Mouse (Mus musculus) left cerebral cortex, postnatal 25 days (tissue): Measurements from ENCODE around the gene Aox4. TPM values are rescaled to one million over a fixed set of nuclear protein-coding genes. Genes with fewer than 3 reads are reported as not detected.

Experiments
- DNase-seq, 2 experiments: peaks; one replicate each; pipeline ENCODE4 v3.0.0; 2022; ENCODE audit warnings: low spot score in 2 of 2, mixed read lengths in 1 of 2
- intact Hi-C: fragments of 180-260 bp; cut with DNase I; formaldehyde crosslinking; loops from one replicate; pipeline ENCODE4 v1.15.1; 2025
- total RNA-seq, 2 experiments: library from RNA; stranded (reverse); gene quantifications; 2 replicates each; pipeline ENCODE4 v1.2.3; 2021

Gene Aox4
- total RNA-seq, 2 experiments from 2014 or later: 4.8 to 6.7 TPM

DNA sequence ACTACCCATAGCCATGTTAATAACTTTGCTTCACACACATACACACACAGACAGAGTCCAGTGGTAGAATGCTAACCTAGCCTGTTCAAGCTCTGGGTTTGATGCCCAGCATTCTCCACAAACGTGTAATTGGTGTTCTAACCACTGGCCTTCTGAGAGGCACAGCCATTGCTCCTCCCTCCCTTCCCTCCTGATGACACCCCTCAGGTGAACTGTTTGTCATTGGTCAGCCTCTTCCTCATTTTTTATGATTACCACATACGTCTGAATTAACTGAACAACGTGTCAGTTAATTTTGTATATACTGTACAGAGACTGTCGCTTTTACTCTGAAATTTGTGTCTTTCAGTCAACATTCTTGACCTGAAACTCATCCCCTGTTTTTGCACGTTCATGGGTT lies 84.5 kb downstream of the Aox4 start:
- intact Hi-C loops: loop anchor here (10.0 kb wide), 1 partner anchor 330 kb away; no protein-coding TSS in a partner anchor

DNA sequence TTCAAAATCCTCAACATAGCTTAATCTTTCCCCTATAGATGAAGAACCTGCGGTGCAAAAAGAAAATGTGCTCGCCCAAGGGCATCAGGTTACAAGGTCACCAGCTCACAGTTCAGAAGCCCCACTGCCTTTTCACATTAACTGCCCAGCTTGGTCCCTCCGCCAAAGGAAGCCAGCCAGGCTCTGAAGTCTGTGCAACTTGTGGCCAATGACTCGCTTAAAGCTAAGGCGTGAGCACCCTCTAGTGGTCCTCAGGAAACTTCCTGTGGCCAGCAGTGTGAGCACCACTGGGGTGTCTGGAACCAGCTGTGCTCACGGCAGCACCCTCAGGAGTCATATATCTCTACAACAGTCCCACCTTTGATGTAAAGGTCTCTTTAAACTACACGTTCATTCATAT lies 86.1 kb downstream of the Aox4 start:
- DNase-seq: peak; percentile 62 to 72
- intact Hi-C loops: loop anchor here (2.0 to 10.0 kb wide), 3 partner anchors 139 to 867 kb away; no protein-coding TSS in a partner anchor

More for the DNA sequence above, 84.5 kb downstream of the Aox4 start:
- DNase-seq: no peak

DNA sequence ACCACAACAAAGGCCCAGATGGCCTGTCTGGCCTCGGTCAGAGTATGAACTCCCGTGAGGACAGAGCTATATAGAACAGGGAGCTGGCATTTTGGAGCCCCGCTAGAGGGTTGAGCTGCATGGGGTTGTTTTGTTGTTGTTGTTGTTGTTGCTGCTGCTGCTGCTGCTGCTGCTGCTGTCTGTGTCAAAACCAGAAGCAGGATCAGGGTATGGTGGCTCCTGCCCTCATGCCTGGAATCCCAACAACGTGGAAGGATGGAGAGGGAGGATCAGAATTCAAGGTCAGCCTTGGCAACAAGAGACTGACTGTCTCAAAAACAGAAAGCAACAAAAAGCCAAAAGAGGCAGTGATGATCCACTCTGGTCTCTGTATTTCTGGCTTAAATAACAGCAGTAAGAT lies 86.6 kb downstream of the Aox4 start:
- DNase-seq: no peak
- intact Hi-C loops: loop anchor here (2.0 to 10.0 kb wide), 3 partner anchors 140 to 868 kb away; no protein-coding TSS in a partner anchor

DNA sequence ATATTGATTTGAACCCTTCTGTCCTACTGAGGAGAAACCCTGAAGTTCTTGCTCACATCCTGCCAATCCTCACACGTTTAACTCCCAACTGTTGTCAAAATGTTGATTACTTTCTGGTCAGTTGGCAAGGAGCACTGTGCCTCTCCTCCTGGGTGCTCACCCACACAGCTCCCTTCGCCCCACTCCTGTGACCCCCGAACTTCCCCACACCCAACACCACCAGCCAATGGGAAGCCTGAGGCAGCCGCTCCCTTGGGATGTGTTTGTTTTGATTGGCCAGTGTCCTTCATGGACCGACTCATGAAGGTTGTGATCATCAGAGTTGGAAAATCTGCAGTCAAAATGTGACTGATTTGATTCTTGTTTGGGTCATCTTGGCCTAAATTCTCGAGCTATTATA lies 88.2 kb downstream of the Aox4 start:
- DNase-seq: no peak
- intact Hi-C loops: loop anchor here (10.0 kb wide), 1 partner anchor 334 kb away; no protein-coding TSS in a partner anchor

DNA sequence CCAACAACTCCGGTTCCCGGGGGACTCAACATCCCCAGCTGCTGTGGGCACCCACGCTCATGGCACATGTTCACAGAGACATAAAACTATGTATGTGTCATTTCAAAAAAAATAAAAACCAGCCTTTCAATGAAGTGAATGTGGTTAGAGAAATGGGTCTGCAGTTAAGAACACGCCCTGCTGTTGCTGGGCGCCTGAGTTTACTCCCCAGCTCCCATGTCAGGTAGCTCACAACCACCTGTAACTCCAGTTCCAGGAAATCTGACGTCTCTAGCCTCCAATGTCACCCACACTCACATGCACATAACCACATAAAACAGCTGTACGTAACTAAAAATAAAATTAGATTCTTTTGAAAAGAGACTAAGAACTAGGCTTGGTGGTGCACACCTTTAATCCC lies 90.9 kb downstream of the Aox4 start:
- no peak for DNase-seq
- intact Hi-C loops: no loop called here

DNA sequence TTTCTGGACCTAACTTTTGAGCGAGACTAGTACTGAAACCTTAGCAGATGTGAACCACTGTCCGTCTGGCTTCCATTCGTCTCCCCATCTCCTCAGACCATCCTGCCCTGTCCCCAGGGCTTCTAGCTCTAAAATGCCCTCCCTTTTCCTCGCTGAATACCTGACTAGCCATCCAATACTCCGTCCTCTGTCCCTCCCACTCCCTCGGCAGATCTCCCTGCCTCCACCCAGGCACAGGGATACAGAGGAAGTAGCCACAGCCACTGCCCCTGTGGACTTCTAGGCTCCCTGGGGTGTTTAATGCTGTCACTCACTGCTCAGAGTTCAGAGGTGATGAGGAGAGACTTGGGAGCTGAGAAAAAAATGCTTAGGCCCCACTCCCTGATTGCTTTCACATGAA lies 91.8 kb downstream of the Aox4 start:
- no peak for DNase-seq
- intact Hi-C loops: no loop called here

DNA sequence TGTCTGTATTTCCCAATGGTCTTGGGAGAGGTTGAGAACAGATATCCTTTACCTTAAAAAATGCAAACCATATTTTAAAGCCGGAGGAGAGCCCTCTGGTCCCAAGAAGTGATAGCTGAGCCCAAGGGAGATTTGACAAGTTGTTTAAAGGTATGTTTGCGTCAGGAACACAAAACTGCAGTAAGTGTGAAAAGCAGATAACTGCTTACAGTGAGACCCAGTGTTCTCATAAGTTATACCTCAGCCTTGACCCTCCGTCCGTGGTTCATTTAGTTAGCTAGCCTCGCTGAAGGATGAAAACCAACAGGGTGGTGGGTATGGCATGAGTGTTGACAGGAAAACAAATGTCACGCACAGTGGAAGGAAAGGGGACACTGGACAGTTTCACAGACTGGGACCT lies 92.8 kb downstream of the Aox4 start:
- no peak for DNase-seq
- intact Hi-C loops: no loop called here

DNA sequence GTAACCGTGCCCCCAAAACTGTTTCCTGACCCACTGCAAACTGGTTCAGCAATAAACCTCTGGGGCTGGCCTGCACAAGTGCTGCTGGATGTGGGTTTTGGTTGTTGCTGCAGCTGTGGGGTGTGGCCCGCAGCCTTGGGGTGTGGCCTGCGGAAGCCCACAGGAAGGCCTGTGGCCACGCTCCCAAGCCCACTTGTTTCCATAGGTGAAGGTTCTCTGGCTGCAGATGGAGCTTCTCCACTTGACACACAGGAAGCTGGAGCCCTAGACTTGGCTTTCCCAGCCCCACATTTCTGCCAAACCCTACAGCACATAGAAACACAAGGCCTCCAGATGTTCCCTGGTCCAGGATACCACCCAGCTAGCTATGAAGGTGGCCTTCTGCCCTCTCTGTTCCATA lies 93.5 kb downstream of the Aox4 start:
- intact Hi-C loops: no loop called here
- DNase-seq: no peak

DNA sequence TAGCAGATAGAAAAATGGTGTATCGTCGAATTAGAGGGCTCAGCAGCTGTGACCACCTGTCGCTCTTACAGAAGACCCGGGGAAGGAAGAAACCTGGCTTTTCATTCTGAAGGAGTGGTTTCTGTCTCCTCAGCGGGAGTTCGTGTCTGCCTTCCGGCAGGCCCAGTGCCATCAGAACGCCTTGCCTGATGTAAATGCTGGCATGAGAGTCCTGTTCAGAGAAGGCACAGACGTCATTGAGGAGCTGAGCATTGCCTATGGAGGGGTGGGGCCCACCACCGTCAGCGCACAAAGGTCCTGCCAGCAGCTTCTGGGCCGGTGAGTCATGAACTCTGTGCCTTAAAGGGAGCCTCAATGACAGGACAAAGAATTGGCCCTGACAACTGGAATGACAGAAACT lies 94.1 kb downstream of the Aox4 start:
- intact Hi-C loops: no loop called here
- DNase-seq: no peak

DNA sequence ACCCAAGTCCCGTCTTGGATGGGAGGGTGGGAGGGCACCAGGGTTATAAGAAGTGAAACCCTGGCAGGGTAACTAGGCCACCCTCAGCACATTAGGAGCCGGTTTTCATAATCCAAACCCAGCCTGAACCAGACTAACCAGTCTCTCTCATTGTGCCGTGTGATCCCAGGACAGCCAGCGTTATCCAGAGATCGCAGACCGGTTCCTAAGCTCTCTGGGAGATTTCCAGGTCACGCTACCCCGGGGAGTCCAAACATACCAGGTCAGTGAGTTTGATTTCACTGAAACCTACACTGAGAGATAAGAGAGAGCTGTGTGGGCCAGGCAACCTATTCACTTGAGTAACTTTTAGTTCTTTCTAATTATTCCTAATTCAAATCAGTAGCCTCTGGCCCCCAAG lies 97.0 kb downstream of the Aox4 start:
- DNase-seq: no peak

DNA sequence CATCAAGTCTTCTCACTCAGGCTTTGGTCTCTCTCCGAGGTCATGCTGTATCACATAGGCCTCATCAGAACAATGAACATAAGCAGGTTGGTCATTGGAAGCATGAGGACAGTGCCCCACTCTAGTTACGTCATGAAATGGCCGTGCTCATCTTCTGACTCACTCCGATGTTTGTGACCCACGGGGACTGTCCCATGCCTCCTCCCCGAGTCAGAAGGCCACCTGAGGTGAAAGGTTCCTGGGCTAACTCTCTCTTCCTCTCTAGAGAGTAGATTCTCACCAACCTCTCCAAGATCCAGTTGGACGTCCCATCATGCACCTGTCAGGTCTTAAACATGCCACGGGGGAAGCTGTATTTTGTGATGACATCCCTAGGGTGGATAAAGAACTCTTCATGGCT lies 98.4 kb downstream of the Aox4 start:
- no peak for DNase-seq
- intact Hi-C loops: no loop called here

More for the DNA sequence above, 97.0 kb downstream of the Aox4 start:
- intact Hi-C loops: no loop called here

DNA sequence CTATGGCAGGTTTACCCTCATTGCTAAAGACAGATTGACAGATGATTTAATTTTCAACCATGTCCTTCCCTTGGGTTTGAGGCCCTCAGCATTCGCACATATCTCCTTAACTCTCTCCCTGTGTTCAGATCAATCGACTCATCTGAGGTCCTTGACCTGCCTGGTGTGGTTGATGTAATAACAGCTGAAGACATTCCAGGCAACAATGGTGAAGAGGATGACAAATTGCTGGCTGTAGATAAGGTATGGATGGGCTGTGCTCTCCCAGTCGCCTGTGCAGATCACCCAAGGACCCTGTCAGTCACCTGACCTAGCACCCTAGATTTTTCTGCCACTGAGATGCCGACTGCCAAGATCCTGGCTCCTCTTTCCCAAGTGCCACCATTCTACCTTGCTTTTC lies 99.7 kb downstream of the Aox4 start:
- intact Hi-C loops: no loop called here
- no peak for DNase-seq

DNA sequence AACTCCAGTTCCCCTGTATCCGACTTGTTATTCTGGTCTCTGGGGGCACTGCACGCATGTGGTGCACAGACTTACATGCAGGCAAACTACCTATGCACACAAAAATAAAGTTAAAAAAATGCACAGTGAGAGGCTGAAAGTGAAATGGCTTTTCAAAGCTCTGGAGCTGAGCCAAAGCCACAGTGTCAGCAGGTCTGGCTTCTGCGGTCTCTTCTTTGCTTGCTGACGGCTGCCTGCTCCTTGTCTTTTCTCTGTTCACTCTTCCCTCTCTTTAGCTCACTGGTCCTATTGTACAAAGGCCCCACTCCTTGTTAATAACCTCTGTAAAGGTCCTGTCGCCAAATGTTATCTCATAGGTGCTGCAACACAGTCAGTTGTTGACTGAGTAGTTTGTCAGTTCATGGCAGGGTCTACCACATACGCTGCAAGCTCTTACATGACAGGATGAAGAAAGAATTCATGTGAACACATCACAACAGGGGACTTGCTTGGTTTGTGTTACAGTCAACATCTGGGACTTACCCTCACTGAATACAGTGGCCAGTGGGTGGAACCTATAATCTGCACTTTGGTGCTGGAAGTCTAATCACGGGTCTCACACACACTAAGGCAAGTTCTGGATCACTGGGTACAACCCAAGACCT lies 101.1 kb downstream of the Aox4 start:
- no peak for DNase-seq
- intact Hi-C loops: no loop called here

DNA sequence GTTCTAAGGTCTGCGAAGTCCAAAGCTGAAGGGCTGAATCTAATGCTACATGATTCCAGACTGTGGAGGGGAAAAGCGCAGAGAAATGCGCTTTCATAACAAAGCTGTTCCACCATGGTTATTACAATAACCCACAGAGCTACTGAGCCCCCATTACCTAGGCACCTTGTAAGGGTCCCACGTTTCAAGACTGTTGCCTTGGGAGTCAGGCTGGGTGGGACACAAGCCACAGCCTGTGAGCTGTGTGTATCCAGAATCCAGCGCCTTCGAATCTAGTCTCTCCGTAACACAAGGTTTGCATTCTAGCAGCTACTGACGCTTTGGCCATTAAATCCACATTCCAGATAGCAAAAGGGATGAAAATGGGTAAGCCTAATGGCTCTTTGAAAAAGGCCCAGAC lies 103.0 kb downstream of the Aox4 start:
- intact Hi-C loops: no loop called here
- DNase-seq: no peak

DNA sequence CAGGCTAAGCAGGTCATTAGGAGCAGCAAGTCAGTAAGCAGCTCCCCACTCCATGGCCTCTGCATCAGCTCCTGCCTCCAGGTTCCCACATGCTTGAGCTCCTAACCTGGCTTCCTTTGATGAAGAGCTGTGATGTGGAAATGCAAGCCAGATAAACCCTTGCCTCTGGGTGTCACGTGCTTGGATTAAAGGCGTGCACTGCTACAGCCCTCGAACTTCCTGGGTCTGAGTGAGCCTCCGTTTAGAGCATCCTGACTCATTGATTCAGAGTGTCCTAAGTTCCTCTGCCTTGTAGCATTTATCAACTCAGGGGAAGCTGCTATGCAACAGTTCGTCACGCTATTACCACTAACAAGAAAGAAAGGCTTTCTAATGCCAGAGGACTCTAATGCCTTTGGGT lies 105.3 kb downstream of the Aox4 start:
- DNase-seq: no peak
- intact Hi-C loops: no loop called here

Other genes starting within 250 kb of the Aox4 start
- gene Sgo2a, start 214.4 kb upstream of the Aox4 start, total RNA-seq: under 1 TPM; 0.41 to 0.46 TPM
- 10 to 100 TPM; 15.7 to 16.0 TPM for gene Kctd18, start 191.4 kb upstream of the Aox4 start, total RNA-seq
- gene Aox1, start 180.5 kb upstream of the Aox4 start, total RNA-seq: 1 to 10 TPM; 2.3 to 2.6 TPM
- gene Aox3, start 97.3 kb upstream of the Aox4 start, total RNA-seq: 1 to 10 TPM; 2.6 to 3.8 TPM
- gene Aox2, start 67.9 kb downstream of the Aox4 start, total RNA-seq: not detected
- gene Bzw1, start 182.5 kb downstream of the Aox4 start, total RNA-seq: 100 to 1,000 TPM; 164 to 173 TPM
- 100 to 1,000 TPM in 1 of 2 experiments, 10 to 100 TPM in 1; 92.9 to 123 TPM for gene Clk1, start 213.7 kb downstream of the Aox4 start, total RNA-seq
- 10 to 100 TPM; 14.7 to 21.7 TPM for gene Nif3l1, start 234.8 kb downstream of the Aox4 start, total RNA-seq
- 10 to 100 TPM; 27.1 to 27.8 TPM for gene Ppil3, start 235.1 kb downstream of the Aox4 start, total RNA-seq